Mouse (Mus musculus) lung, embryonic 16.5 days (tissue): ENCODE results near the gene Trmt10b. TPM values are rescaled to one million over a fixed set of nuclear protein-coding genes. Genes with fewer than 3 reads are reported as not detected.

Experiments
- ATAC-seq: fragments of 200-750 bp; cut with Nextera tagmentation; 2 replicates; pipeline ENCODE4 v1.8.0; 2017; ENCODE audit warnings: low read depth, mild to moderate bottlenecking, moderate library complexity
- H3K27ac ChIP-seq: fragments of 300-500 bp; sonication (generic); 2 replicates; pipeline ENCODE4 v1.5.1; 2014; ENCODE audit warnings: mild to moderate bottlenecking, control low read depth, low read length
- H3K27me3 ChIP-seq: fragments of 300-500 bp; sonication (generic); 2 replicates; pipeline ENCODE4 v1.6.1; 2014; ENCODE audit warnings: low read depth, low read length, mixed read lengths; ENCODE audit not compliant: control insufficient read depth, insufficient read depth
- H3K36me3 ChIP-seq: fragments of 300-500 bp; sonication (generic); 2 replicates; pipeline ENCODE4 v1.6.1; 2014; ENCODE audit warnings: low read length; ENCODE audit not compliant: control insufficient read depth, insufficient read depth
- H3K4me1 ChIP-seq: fragments of 300-500 bp; sonication (generic); replicated peaks from 2 replicates; pipeline ENCODE4 v1.6.1; 2014; ENCODE audit warnings: low read length, mixed read lengths; ENCODE audit not compliant: control insufficient read depth, insufficient read depth
- H3K4me2 ChIP-seq: fragments of 300-500 bp; sonication (generic); 2 replicates; pipeline ENCODE4 v1.6.1; 2014; ENCODE audit warnings: low read depth, low read length, control low read depth
- H3K4me3 ChIP-seq: fragments of 300-500 bp; sonication (generic); 2 replicates; pipeline ENCODE4 v1.5.1; 2014; ENCODE audit warnings: mild to moderate bottlenecking, low read length, control low read depth
- H3K9ac ChIP-seq: fragments of 300-500 bp; sonication (generic); 2 replicates; pipeline ENCODE4 v1.6.1; 2014; ENCODE audit warnings: low read length, control low read depth
- H3K9me3 ChIP-seq: fragments of 300-500 bp; sonication (generic); 2 replicates; pipeline ENCODE4 v1.6.1; 2016; ENCODE audit warnings: low read length; ENCODE audit not compliant: control insufficient read depth
- WGBS: fragments of 180-500 bp; shearing (Covaris S2); extraction: QIAGEN DNeasy Blood & Tissue Kit; methylation state at CpG from one replicate; pipeline ENCODE4 v1.1.7; 2014; 5-methylcytosine and 5-hydroxymethylcytosine counted together
- polyA plus RNA-seq: library from polyadenylated mRNA; unstranded; fragments of >200 nt; fragmentation: Nextera tagmentation; extraction: Ambion mirVana; gene quantifications from 2 replicates; pipeline ENCODE4 v1.2.1, GENCODE M21; 2015

Trmt10b gene
- polyA plus RNA-seq, 1 experiment from 2014 or later: 19.2 TPM

GRCm38 (mm10) chr4:45279292-45279691 is 17.6 kb upstream of the Trmt10b start:
- Histone ChIP-seq H3K27me3 (no peaks in the 10 kb centered on the region), H3K4me1 (no peaks in the 10 kb centered on the region), H3K4me2 (no peak overlapping the region), H3K4me3 (no peak overlapping the region), H3K27ac (no peak overlapping the region), H3K9me3 (no peaks in the 10 kb centered on the region), H3K9ac (no peak overlapping the region), H3K36me3 (no peaks in the 10 kb centered on the region)
- no peak for ATAC-seq
- 47% methylated on average over 8 of the region's 8 CpGs for WGBS

DNA sequence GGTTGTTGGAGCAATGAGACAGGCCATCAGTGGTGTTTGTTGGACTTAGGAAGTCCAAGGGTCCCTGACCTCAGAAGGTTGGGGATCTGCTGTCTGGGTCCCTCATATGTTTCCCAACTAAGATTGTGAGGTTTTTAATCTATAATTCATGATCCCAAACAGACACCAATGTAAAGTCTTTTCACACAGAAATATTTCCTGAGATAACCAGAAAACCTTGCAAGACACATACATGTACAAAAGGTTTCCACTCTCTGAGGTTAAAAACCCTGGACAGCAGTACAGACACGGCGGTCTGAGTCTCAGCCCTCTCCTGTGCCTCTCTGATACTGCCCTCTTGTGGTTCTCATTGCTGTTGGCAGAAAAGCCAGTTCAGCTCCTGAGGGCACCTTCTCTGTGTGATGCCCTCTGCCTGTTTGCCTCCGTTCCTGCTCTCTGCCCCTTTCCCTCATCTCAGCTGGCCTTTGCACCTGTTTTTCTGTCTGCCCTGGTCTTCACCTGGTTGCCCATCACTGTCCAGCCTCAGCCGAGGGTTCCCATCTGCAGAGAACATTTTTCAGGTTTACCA is 16.9 kb upstream of the Trmt10b start:
- peak; percentile 41; the same call in 1 of the 2 replicates for ATAC-seq
- H3K4me2 ChIP-seq: no peak overlapping the region
- H3K9me3 ChIP-seq: no peaks in the 10 kb centered on the region
- H3K4me3 ChIP-seq: no peak overlapping the region
- no peak overlapping the region for H3K27ac ChIP-seq
- no peaks in the 10 kb centered on the region for H3K36me3 ChIP-seq
- 15% methylated on average over 4 of the region's 4 CpGs for WGBS
- no peaks in the 10 kb centered on the region for H3K27me3 ChIP-seq
- no peak overlapping the region for H3K9ac ChIP-seq
- H3K4me1 ChIP-seq: no peaks in the 10 kb centered on the region

- no peaks in the 10 kb centered on the region for H3K36me3 ChIP-seq
- H3K27me3 ChIP-seq: no peaks in the 10 kb centered on the region
- H3K27ac ChIP-seq: no peak overlapping the region
- H3K9ac ChIP-seq: no peak overlapping the region
- no peak for ATAC-seq
- no peaks in the 10 kb centered on the region for H3K4me1 ChIP-seq
- H3K4me2 ChIP-seq: no peak overlapping the region
- H3K4me3 ChIP-seq: no peak overlapping the region
- H3K9me3 ChIP-seq: no peaks in the 10 kb centered on the region
- WGBS: 35% methylated on average over 3 of the region's 3 CpGs
These were observed 10.6 kb upstream of the Trmt10b start for GRCm38 (mm10) chr4:45286318-45286717.

- Histone ChIP-seq H3K9ac (no peak overlapping the region), H3K4me1 (no peaks in the 10 kb centered on the region), H3K4me3 (no peak overlapping the region), H3K27ac (no peak overlapping the region), H3K27me3 (no peaks in the 10 kb centered on the region), H3K4me2 (no peak overlapping the region), H3K9me3 (no peaks in the 10 kb centered on the region), H3K36me3 (no peaks in the 10 kb centered on the region)
- 73% methylated on average over 5 of the region's 5 CpGs for WGBS
- ATAC-seq: no peak
These were observed 9.0 kb upstream of the Trmt10b start for GRCm38 (mm10) chr4:45287906-45288305.

GRCm38 (mm10) chr4:45305536-45305935 is 8.6 kb downstream of the Trmt10b start:
- no peak overlapping the region for H3K4me2 ChIP-seq
- no peak overlapping the region for H3K4me3 ChIP-seq
- WGBS: 96% methylated on average over 14 of the region's 14 CpGs

DNA sequence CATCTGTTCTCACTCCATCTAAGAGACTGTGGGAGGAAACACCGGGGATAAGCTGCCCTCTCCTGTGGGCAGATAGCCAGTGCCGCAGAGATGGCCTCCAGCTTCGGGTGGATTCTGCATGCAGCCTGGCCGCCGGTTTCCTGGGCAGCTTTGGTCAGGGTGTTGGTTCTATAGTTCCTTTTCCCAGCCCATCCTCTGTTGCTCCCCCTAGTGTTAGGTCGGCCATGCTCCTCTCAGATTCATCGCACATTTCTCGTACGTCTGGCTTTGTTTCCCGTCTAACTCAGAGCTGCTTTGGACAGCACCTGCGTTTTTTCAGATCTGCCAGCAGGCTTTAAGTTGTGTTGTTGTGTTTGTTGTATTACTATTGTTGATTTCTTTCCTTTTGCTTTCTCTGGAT is 11.1 kb downstream of the Trmt10b start:
- no peaks in the 10 kb centered on the region for H3K27me3 ChIP-seq
- no peak overlapping the region for H3K27ac ChIP-seq
- WGBS: 41% methylated on average over 11 of the region's 11 CpGs
- no peak for ATAC-seq
- H3K36me3 ChIP-seq: peaks cover 24% of the 10 kb centered on the region
- H3K4me1 ChIP-seq: no peaks in the 10 kb centered on the region
- H3K9me3 ChIP-seq: no peaks in the 10 kb centered on the region
- H3K4me3 ChIP-seq: no peak overlapping the region
- no peak overlapping the region for H3K4me2 ChIP-seq
- no peak overlapping the region for H3K9ac ChIP-seq

More at GRCm38 (mm10) chr4:45305536-45305935, 8.6 kb downstream of the Trmt10b start:
- Histone ChIP-seq H3K27ac (no peak overlapping the region), H3K9me3 (no peaks in the 10 kb centered on the region), H3K4me1 (no peaks in the 10 kb centered on the region), H3K9ac (no peak overlapping the region), H3K36me3 (peaks cover 29% of the 10 kb centered on the region), H3K27me3 (no peaks in the 10 kb centered on the region)
- no peak for ATAC-seq

GRCm38 (mm10) chr4:45308606-45309005 is 11.7 kb downstream of the Trmt10b start:
- no peaks in the 10 kb centered on the region for H3K4me1 ChIP-seq
- H3K9ac ChIP-seq: no peak overlapping the region
- no peak for ATAC-seq
- no peak overlapping the region for H3K4me3 ChIP-seq
- WGBS: 84% methylated on average over 6 of the region's 6 CpGs
- H3K9me3 ChIP-seq: no peaks in the 10 kb centered on the region
- H3K36me3 ChIP-seq: peaks cover 24% of the 10 kb centered on the region
- no peak overlapping the region for H3K4me2 ChIP-seq
- no peak overlapping the region for H3K27ac ChIP-seq
- no peaks in the 10 kb centered on the region for H3K27me3 ChIP-seq

DNA sequence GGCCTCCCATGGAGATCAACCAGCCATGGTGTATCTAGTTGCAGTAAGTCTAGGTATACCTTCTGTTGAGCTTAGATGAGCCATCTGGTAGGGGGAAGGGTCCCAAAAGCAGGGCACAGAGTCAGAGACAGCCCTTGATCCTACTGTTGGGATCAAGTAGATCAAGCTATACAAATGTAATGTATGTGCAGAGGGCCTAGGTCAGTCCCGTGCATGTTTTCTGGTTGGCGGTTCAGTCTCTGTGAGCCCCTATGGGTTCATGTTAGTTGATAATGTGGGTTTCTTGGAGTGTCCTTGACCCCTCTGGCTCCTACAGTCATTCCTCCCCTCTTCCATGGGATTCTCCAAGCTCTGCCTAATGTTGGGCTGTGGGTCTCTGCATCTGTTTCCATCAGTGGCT is 14.1 kb downstream of the Trmt10b start:
- WGBS: 100% methylated on average over 2 of the region's 2 CpGs
- peaks cover 24% of the 10 kb centered on the region for H3K36me3 ChIP-seq
- no peak for ATAC-seq

DNA sequence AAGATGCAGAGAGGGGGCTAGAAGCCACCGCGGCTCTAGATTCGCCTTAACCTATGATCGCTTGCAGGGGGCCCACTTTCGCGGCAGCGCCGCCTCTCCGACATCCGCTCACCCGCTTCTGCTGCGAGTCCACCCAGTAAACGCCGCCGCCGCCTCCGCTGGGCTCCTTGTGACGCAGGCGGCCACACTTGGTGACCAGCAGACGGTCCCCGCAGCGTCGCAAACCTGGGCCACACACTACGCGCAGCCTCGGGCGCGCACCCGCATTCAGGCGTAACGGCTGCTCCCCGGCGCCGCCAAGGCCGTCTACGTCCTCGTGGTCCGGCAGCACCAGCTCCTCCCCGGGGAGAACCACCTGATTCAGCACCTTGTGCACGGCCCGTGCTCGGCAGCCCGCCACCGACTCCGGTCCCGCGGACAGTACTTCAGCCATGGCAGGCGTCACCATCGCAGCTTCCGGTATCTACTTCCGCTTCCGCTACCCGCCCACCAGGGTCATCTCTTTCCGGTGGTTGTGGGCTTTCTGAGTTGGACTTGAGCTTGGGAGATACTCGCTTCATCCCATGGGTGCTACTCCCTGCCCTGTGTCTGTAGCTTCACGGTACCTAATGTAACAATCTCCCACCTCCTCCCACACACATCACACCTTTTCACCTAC is 23.4 kb downstream of the Trmt10b start:
- Histone ChIP-seq H3K36me3 (peaks cover 13% of the 10 kb centered on the region), H3K4me1 (peaks cover 13% of the 10 kb centered on the region), H3K4me3 (peak overlapping the region; percentile 91), H3K9me3 (no peaks in the 10 kb centered on the region), H3K27me3 (no peaks in the 10 kb centered on the region), H3K27ac (peak overlapping the region; percentile 93), H3K9ac (peak overlapping the region; percentile 95), H3K4me2 (peak overlapping the region; percentile 83)
- peak; percentile 94 for ATAC-seq
- under 1% methylated on average over 56 of the region's 56 CpGs for WGBS

More for the DNA sequence above, 14.1 kb downstream of the Trmt10b start:
- Histone ChIP-seq H3K27me3 (no peaks in the 10 kb centered on the region), H3K4me3 (no peak overlapping the region), H3K4me1 (no peaks in the 10 kb centered on the region), H3K9ac (no peak overlapping the region), H3K27ac (no peak overlapping the region), H3K4me2 (no peak overlapping the region), H3K9me3 (no peaks in the 10 kb centered on the region)
